10 mouse cellular contexts compared by ENCODE assay signal in the genomic region with DNA sequence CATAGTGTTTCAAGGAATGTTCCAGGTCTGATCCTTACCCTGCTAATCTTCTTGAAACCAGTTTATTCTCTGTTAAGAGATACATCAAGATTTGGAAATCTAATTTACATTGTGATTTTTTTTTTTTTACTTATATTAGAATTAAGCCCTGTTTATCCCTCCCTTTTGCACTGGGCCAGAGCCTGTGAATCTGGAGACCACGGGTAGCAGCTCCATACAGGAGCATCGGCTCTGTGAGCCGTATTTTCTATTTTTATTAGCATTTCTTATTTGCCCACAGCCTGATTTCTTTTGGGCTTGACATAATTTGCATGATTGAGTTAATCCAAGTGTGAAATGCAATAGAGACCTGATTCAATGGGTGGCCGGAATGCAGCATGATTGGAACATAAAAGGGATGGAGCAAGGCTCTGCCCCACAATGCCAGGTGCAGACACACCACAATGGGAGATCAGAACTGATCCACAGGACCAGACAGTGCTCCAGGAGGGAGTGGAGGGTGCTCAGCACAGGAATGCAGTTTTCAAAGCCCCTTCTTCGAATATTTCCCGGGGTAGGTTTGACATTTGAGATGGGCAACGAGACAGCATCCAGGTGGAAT.
"Had no signal": no experiment of that assay in that cellular context is flagged by ENCODE, and none has a peak within 500 bp of the region (broad histone marks: within the 10 kb centered on the region; RNA-seq: fewer than 3 reads in every experiment).

No protein-coding gene starts in this region.

- H3K9ac ChIP-seq: limb, embryonic 13.5 days; liver, embryonic 14.5 days had no signal

- H3K36me3 ChIP-seq: limb, embryonic 13.5 days had no signal

- H3K27ac ChIP-seq: limb, embryonic 13.5 days; liver, embryonic 14.5 days had no signal

- DNase-seq: kidney, adult 18-20 months; kidney, postnatal 14 days; left cerebral cortex, postnatal 4 days; lung, adult 18-20 months; right cerebral cortex, postnatal 4 days; spleen, adult 18-20 months; thymus, adult 18-20 months; thymus, postnatal 25 days had no signal

- H3K4me3 ChIP-seq: limb, embryonic 13.5 days had no signal

- H3K9me3 ChIP-seq: limb, embryonic 13.5 days had no signal

- H3K4me2 ChIP-seq: limb, embryonic 13.5 days had no signal
